Mouse (Mus musculus): Measurements from ENCODE around the gene Tunar. TPM values are rescaled to one million over a fixed set of nuclear protein-coding genes. Genes with fewer than 3 reads are reported as not detected.

Gene Tunar
- total and polyA plus RNA-seq, 2 experiments: not detected

DNA sequence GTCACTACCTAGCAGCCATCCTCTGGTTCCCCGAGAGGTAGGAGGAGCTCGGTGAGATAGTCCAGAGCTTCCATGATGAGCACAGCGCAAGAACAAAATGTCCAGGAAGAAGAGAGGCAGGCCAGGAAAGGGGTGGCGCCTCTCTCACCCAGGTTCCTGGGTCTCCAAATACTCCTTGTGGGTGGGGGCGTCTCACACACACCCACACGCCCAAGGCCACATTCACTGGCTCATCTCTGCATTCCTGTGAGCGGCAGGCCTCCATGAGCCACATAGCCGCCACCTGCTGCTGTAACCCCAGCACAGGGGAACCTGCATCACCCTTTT is 2.4 kb downstream of the Tunar start:
- 23% methylated on average over 8 of the region's 8 CpGs for WGBS
- H3K36me3 ChIP-seq (ENCODE audit: control insufficient read depth, insufficient read depth, low read length): no peaks in the 10 kb centered on the region
- no peaks in the 10 kb centered on the region for H3K79me2 ChIP-seq (ENCODE audit: control insufficient read depth, insufficient read depth, low read length)
- H3K27ac ChIP-seq (replicated peaks; ENCODE audit: insufficient read depth, low read depth, low read length): no peak overlapping the region
- H3K4me1 ChIP-seq (ENCODE audit: control insufficient read depth, insufficient read depth, low read length): no peaks in the 10 kb centered on the region
- DNase-seq (ENCODE audit: extremely low read depth, low read depth, low spot score): no peak
- H3K9ac ChIP-seq (ENCODE audit: low read depth, low read length): no peak overlapping the region
- no peak overlapping the region for H3K4me3 ChIP-seq (ENCODE audit: insufficient read depth, low read depth, low read length)
- peaks cover 10% of the 10 kb centered on the region for H3K27me3 ChIP-seq (ENCODE audit: control insufficient read depth, insufficient read depth, low read length)
- TF ChIP-seq CTCF (IDR thresholded peaks at IDR 0.05; ENCODE audit: low read depth, low read length) (no peak), POLR2A (IDR thresholded peaks at IDR 0.05; ENCODE audit: extremely low read depth, insufficient read depth, low read length) (no peak)

DNA sequence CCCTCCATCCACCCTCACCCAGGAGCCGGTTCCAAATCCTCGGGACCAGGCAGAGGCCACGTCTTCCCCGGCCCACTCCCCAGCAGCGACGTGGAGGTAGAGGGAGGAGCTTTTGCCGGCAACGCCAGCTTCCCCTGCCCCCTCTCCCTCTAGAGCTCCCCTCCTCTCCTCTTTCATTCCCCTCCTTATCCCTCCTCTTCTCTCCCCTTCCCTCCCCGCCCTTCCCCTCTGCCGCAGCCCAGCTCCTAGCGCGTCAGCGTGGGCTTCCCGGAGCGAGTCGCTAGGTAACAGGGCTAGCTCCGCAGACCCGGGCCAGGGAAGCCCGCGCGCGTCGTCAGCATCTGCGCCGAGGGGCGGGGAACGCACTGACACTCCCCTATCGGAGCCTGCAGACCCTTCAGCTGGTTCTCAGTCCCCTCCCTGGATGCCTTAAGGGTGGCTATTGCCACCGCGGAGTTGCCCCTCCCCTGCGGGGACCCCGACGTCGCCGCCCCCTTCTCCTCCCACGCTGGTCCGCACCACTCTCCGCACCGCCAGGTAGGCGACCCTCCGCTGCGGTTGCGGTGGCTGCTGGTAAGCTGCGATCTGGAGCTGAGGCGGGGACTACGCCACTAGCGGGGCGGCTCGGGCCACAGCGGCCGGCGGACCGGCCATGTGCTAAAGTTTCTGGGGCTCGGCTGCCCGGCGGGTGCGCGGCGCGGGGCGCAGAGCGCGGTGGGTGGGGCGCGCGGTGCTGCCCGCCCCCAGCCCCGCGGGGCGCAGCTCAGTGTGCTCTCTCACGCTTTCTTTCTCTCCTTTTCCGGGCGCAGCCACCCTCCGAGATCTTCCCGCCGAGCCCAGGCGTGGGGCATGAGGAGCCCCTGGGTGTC is 3.0 kb downstream of the Tunar start:
- no peak overlapping the region for H3K9ac ChIP-seq (ENCODE audit: low read depth, low read length)
- no peak overlapping the region for H3K4me3 ChIP-seq (ENCODE audit: insufficient read depth, low read depth, low read length)
- H3K36me3 ChIP-seq (ENCODE audit: control insufficient read depth, insufficient read depth, low read length): no peaks in the 10 kb centered on the region
- H3K4me1 ChIP-seq (ENCODE audit: control insufficient read depth, insufficient read depth, low read length): no peaks in the 10 kb centered on the region
- H3K27me3 ChIP-seq (ENCODE audit: control insufficient read depth, insufficient read depth, low read length): peaks cover 10% of the 10 kb centered on the region
- no peaks in the 10 kb centered on the region for H3K79me2 ChIP-seq (ENCODE audit: control insufficient read depth, insufficient read depth, low read length)
- H3K27ac ChIP-seq (replicated peaks; ENCODE audit: insufficient read depth, low read depth, low read length): no peak overlapping the region
- no peak for DNase-seq (ENCODE audit: extremely low read depth, low read depth, low spot score)
- WGBS: 1% methylated on average over 77 of the region's 77 CpGs
- no peak for TF ChIP-seq POLR2A (IDR thresholded peaks at IDR 0.05; ENCODE audit: extremely low read depth, insufficient read depth, low read length)
- TF ChIP-seq CTCF (IDR thresholded peaks at IDR 0.05; ENCODE audit: low read depth, low read length): no peak

DNA sequence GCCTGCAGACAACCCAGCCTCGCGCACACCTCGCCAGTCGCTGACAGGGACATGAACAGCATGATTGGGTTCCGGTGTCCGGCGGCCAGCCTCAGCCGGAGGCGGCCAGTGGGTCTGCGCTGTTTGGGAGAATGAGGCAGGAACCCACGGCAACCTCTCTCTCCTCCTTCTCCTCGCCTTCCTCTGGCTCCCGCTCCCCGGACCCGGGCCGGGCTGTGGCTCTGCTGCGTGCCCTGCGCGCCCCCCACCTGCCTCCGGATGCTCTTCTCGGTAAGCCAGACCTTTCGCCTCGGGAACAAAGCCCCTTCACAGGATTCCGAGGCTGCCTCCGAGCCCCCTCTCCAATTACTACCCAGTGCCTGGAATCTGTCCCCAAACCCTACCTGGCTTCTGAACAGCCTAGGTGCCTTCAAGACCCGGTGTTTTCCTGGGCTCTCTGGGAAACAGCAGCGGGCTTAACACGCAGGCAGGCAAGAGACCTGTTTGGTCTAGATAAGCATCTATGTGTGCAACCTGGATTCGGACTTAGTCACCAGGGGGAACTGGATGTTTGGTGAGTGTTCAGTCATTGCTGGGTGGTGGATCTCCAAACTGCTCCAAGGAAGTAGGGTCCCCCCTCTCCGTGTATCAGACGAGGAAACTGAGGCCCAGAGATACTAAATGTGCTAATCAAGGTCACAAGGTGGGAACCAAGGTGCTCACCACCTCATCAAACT is 3.8 kb downstream of the Tunar start:
- H3K27me3 ChIP-seq (ENCODE audit: control insufficient read depth, insufficient read depth, low read length): peaks cover 10% of the 10 kb centered on the region
- no peak for DNase-seq (ENCODE audit: extremely low read depth, low read depth, low spot score)
- H3K9ac ChIP-seq (ENCODE audit: low read depth, low read length): no peak overlapping the region
- H3K4me1 ChIP-seq (ENCODE audit: control insufficient read depth, insufficient read depth, low read length): no peaks in the 10 kb centered on the region
- H3K4me3 ChIP-seq (ENCODE audit: insufficient read depth, low read depth, low read length): no peak overlapping the region
- H3K27ac ChIP-seq (replicated peaks; ENCODE audit: insufficient read depth, low read depth, low read length): no peak overlapping the region
- no peaks in the 10 kb centered on the region for H3K36me3 ChIP-seq (ENCODE audit: control insufficient read depth, insufficient read depth, low read length)
- no peaks in the 10 kb centered on the region for H3K79me2 ChIP-seq (ENCODE audit: control insufficient read depth, insufficient read depth, low read length)
- TF ChIP-seq CTCF (IDR thresholded peaks at IDR 0.05; ENCODE audit: low read depth, low read length) (no peak), POLR2A (IDR thresholded peaks at IDR 0.05; ENCODE audit: extremely low read depth, insufficient read depth, low read length) (no peak)
- 4% methylated on average over 31 of the region's 31 CpGs for WGBS

DNA sequence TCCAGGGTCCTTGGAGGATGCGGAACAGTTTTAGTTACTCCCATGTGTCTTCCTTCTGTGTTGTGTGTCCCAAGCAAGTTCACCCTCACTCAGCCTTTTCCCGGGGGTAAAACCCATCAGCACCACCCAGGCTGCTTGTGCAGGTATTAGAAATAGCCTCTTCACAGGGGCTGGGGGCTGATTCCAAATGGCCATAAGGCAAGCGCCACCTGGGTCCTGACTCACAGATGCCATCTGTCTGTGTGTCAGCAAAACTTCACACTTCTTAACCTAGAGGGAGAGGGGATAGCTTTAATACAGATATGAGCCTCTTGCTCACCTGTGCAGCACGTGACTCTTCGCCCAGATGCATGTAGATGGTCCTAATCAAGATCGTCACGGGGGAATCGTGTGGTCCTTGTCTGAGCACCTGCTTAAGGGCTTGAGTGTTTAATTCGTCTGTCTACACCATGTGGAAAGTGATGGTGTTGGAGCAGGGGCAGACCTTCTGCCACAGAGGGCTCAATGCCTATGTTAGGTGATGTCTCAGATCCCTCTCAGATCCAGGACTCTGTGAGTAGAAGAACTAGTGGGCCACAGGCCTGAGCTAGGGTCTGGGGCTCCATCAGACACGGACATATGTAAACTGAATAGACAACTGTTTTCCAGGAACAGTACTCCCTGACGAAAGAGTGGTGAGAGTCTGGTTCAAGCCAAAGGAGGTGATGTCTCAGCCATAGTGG is 4.7 kb downstream of the Tunar start:
- no peak for TF ChIP-seq CTCF (IDR thresholded peaks at IDR 0.05; ENCODE audit: low read depth, low read length)
- Histone ChIP-seq H3K27me3 (ENCODE audit: control insufficient read depth, insufficient read depth, low read length) (peaks cover 10% of the 10 kb centered on the region), H3K79me2 (ENCODE audit: control insufficient read depth, insufficient read depth, low read length) (no peaks in the 10 kb centered on the region), H3K4me1 (ENCODE audit: control insufficient read depth, insufficient read depth, low read length) (no peaks in the 10 kb centered on the region), H3K27ac (replicated peaks; ENCODE audit: insufficient read depth, low read depth, low read length) (no peak overlapping the region), H3K36me3 (ENCODE audit: control insufficient read depth, insufficient read depth, low read length) (no peaks in the 10 kb centered on the region), H3K4me3 (ENCODE audit: insufficient read depth, low read depth, low read length) (no peak overlapping the region), H3K9ac (ENCODE audit: low read depth, low read length) (no peak overlapping the region)
- DNase-seq (ENCODE audit: extremely low read depth, low read depth, low spot score): no peak
- 74% methylated on average over 11 of the region's 11 CpGs for WGBS

DNA sequence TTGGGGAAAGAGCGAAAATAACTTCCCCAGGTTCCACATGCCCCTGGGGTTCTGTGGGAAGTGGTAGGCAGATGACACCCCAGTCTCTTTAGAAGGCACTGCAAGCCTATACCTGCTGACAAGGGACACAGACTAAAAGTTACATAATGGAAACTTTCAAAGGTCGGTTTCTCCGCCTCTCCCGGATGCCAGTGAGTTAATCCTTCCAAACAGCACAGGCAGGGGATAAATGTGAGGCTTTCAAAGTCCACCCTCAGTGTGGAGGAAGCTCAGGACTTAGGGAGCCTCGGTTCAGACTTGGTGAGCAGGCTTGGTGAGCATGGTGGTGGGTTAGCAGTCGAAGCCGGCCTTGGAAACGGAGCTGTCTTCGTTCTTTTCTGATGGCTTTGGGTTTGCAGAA is 7.9 kb downstream of the Tunar start:
- Histone ChIP-seq H3K27ac (replicated peaks; ENCODE audit: insufficient read depth, low read depth, low read length) (no peak overlapping the region), H3K4me3 (ENCODE audit: insufficient read depth, low read depth, low read length) (no peak overlapping the region), H3K4me1 (ENCODE audit: control insufficient read depth, insufficient read depth, low read length) (no peaks in the 10 kb centered on the region), H3K27me3 (ENCODE audit: control insufficient read depth, insufficient read depth, low read length) (peaks cover 8% of the 10 kb centered on the region), H3K36me3 (ENCODE audit: control insufficient read depth, insufficient read depth, low read length) (no peaks in the 10 kb centered on the region), H3K9ac (ENCODE audit: low read depth, low read length) (no peak overlapping the region), H3K79me2 (ENCODE audit: control insufficient read depth, insufficient read depth, low read length) (no peaks in the 10 kb centered on the region)
- no peak for TF ChIP-seq POLR2A (IDR thresholded peaks at IDR 0.05; ENCODE audit: extremely low read depth, insufficient read depth, low read length)
- TF ChIP-seq CTCF (IDR thresholded peaks at IDR 0.05; ENCODE audit: low read depth, low read length): no peak
- DNase-seq (ENCODE audit: extremely low read depth, low read depth, low spot score): no peak
- WGBS: 37% methylated on average over 9 of the region's 9 CpGs
